Mouse (Mus musculus) cerebellum, postnatal 36 days (tissue): ENCODE measurements around the gene Rab21.

Experiments used
- DNase-seq, 2 experiments: peaks; one replicate each; pipeline ENCODE4 v3.0.0; 2021 to 2022; ENCODE audit warnings: mixed read lengths in 2 of 2

Rab21 gene

DNA sequence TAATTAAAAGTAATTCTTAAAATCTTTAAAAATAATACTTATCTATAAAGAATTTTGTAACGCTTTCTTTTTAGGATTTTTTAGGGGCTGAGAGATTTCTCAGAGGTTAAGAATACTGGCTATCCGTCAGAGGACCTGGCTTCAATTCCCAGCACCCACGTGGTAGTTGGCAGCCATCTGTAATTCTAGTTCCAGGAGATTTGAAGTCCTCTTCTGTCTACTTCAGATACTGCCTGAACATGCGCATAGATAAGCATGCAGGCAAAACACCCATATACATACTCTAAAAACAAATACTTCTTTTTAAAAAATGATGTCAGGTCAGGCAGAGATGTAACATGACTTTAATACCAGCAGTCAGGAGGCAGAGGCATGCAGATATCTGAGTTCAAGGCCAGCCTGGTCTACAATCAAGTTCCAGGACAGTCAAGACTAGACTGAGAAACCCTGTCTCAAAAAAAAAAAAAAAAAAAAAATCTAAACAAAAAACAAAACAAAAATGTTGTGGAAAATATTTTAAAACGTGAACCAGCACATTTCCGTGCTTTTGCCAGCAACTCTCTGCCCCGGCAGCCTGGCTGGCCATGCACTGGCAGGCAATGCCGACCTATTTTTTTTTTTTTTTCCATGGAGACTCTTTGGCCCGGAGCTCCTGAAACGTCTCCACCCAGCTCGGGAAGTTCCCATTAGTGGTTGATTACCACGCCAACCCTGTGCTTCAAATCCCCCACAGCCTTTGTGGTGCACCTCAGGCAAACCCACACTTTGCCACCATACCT is 44.6 kb downstream of the Rab21 start:
- no peak for DNase-seq

DNA sequence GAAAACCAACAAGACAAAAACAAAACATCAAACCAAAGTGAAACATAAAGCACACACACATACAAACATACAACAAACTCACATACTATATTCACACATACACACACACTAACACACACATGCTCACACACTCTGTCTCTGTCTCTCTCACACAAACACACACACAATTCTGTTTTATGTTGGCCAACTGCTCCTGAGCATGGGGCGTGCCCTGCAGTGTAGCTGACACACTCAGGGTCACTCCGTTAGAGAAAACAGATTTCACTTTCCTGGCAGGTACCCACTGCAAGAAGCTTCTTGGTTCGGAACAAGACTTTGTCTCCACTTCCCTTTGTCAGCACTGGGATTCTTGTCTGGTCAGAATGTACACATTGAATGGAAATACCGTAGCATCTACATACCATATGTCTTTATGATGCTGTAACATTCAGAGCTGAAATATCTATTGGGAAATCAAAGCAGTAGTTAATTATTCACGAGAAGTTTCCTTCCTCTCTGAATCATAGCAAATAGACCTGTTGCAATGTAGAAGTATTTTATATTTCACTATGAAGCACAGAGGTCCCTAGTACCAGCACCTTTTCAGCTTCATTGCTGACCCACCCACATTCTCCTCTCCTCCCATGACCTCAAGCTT is 52.4 kb downstream of the Rab21 start:
- no peak for DNase-seq

GRCm38 (mm10) chr10:115262261-115262660 is 53.1 kb downstream of the Rab21 start:
- no peak for DNase-seq

DNA sequence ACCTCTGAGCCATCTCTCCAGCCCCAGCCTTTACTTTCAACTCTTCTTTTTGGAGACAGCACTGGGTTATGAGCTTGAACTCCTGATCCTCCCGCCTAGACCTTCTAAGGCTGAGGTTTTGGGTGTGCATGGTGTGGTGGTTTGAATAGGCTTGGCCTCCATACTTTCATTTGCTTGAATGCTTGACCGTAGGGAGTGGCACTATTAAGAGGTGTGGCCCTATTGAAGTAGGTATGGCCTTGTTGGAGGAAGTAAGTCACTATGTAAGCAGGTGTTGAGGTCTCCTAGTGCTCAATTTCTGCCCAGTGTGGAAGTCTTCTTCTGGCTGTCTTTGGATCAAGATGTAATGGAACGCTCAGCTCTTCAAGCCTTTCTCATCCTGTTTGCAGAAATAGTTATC is 54.0 kb downstream of the Rab21 start:
- no peak for DNase-seq

DNA sequence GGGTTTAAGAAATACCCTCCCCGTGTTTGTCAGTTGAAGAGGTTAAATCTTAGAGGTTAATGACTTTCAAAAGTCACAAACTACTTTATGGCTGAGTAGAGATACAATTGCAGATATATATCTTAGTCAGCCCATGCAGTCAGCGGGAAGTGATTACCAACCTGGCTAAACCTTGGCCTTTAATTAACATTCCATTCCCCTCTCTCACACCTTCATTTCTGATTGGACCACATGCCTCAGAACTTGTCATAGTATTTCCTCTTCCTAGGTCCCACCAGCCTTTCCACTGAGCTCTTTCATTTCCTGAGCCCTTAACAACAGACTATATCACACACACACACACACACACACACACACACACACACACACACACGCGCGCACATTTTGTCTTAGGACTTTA is 59.2 kb downstream of the Rab21 start:
- no peak for DNase-seq

DNA sequence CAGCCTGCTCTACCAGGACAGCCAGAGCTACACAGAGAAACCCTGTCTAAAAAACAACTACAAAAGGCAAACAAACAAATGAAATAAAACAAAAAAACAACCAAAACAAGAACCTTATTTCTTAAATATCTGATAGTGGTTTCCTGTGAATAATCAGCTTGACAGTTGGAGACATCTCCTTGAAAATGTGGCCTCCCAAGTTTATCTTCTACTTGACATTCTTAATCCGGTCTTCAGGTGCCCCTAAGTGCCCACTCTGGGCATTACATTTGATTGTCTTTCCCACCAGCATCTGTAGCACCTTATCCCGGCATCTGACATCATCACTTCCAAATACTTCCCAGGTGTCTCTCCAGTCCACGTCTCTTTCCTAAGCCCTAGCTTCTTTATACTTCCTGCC is 61.9 kb downstream of the Rab21 start:
- no peak for DNase-seq

- no peak for DNase-seq
Observed at GRCm38 (mm10) chr10:115252321-115252757, 63.1 kb downstream of the Rab21 start.

DNA sequence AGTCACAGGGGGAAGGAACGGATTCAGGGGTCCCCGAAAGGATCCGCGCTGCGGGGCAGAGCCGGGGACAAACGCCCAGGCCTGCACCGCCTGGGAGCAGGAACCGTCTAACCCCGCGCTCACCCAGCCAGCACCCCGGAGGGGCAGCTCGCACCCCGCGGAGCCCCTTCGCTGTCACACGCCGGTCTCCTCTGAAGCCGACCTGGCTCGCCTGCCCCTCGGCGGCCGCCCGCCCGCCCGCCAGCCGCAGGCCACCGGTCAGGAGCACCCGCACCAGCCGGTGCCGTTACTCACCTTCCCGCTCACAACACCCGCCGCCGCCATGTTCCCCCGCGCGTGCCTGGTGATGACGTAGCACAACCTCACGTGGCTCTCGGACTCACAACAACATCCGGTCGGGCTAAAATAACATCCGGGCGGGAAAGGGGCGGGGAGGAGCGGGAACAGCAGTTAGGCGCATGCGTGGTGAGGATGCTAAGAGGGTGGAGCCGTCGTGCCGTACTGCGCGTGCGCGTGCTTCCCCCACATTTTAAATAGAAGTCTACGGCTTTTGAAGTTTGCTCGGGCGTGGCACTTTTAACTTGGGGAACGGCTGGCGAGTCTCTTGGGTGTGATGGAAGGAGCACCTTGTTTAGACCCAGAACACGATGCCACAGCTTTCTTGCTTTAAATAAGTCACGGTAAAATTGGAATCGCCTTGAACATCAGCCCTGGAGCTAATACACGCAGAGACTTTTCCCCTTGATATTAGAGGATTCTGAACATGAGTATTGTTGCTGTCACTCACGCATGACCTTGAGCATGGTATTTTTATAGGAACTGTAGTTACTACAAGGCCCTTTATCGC is 64.1 kb downstream of the Rab21 start, which contains the start of gene Tbc1d15:
Gene Tbc1d15, minus strand, starts transcription at position 380 of the 847 bp plus-strand sequence.
- DNase-seq, result peak; percentile 97 to 98

DNA sequence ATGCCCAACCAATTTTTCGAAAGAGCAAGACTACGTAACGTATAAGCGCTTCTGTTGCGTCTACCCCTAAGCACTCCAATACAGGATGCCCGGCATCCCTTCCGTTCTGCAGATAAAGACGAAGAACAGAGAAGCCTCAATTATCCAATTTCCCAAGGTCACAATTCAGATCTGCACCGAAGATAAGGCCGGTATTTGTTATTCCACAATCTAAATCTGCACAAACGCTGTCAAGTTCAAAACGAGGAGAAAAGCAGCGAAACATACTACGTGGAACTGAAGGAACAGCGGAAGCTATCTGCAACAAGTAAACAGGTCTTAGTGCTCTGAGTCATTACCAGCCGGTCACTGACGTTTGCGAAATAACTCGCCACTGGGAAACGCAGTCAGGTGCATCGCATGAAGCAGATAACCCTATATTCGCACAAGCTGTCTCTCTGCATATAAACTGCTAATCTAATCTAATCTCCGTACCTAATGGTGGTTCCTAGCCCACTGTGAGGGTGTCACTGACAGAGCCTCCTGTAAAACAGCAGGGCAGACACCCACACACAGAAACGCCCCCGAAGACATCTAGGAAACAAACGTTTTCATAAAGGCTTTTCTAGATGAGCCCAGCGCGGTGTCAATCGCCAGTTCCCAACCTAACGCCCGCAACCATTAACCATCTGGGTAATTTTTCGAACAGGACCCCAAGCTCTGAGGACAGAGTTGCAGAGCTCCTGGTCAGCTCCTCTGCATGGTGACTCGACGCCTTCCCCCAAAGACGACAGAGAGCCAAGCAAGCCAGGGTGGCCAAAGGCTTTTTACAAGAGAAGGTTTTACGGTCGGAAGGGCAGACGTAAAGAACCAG is 64.9 kb downstream of the Rab21 start:
- no peak for DNase-seq

- DNase-seq, result peak; percentile 38 to 45
Observed at GRCm38 (mm10) chr10:115248041-115248440, 67.4 kb downstream of the Rab21 start.

GRCm38 (mm10) chr10:115245488-115245887 is 69.9 kb downstream of the Rab21 start:
- no peak for DNase-seq

DNA sequence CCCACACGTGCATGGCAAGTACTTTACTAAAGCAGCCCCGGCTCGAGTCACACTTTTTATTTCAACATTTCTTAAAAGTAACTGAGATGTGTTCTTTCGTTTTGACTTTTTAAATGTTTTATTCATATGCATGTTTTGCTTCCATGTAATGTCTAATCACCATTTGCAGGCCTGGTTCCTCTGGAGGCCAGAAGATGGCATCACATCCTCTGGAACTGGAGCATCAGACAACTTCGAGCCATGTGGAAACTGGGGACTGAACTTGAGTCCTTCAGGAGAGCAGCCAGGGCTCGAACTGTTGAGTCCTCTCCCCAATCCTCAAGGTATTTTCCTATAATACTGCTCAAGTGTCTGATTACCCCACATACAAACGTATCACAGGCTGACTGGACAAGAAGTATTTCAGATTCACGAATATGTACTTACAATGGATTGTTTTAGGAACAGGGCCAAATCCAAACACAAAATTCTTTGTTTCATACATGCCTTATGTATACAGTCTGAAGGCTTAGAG is 74.3 kb downstream of the Rab21 start:
- no peak for DNase-seq

DNA sequence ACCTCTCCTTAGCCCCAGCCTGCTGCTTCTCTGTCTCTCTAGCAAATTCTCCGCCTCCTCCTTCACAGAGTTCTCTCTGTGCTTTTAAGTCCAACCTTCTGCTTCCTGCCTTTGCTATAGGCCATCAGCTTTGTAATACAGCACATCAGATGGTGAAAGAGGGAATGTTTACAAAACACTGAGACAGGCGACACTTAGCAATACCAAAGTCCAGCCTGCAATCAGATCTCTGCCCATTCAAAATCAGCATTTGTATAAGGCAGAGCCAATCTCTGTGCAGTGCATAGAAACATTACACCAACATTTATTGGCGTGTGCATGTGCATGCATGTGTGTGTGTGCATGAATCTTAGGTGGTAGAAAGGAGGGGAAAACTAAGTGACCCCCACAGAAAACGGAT is 77.5 kb downstream of the Rab21 start:
- no peak for DNase-seq
